Mouse (Mus musculus): ENCODE data around the gene Cnot6.

GRCm38 (mm10) chr11:49739776-49740175 lies 27.3 kb upstream of the Cnot6 start:
- no peak for TF ChIP-seq CTCF (IDR thresholded peaks at IDR 0.05; ENCODE audit: borderline replicate concordance, extremely low read depth, insufficient read depth, insufficient read length)
- TF ChIP-seq POLR2A (IDR thresholded peaks at IDR 0.05; ENCODE audit: borderline replicate concordance, extremely low read depth, insufficient read depth, insufficient read length, poor library complexity, severe bottlenecking), result no peak
